Mouse (Mus musculus): ENCODE measurements around the gene Adamtsl4. TPM values are rescaled to one million over a fixed set of nuclear protein-coding genes. Genes with fewer than 3 reads are reported as not detected.
A peak's percentile ranks its signal among the peaks of the same experiment; 100 is the strongest.

Gene Adamtsl4
- total and polyA plus RNA-seq, 2 experiments from 2014 or later: 1.0 to 1.4 TPM

GRCm38 (mm10) chr3:95648016-95648415, 39.7 kb downstream of the Adamtsl4 start:
- whole genome bisulfite sequencing: 92% methylated on average over 5 of the region's 5 CpGs
- no peak for TF ChIP-seq CTCF (IDR thresholded peaks at IDR 0.05)
- H3K4me1 ChIP-seq (ENCODE audit: insufficient read depth, low read length): no peaks in the 10 kb centered on the region
- H3K9ac ChIP-seq (replicated peaks; ENCODE audit: low read length, poor library complexity, severe bottlenecking): no peak overlapping the region
- no peaks in the 10 kb centered on the region for H3K9me3 ChIP-seq (ENCODE audit: low read length)
- no peaks in the 10 kb centered on the region for H3K36me3 ChIP-seq (ENCODE audit: insufficient read depth, low read length)
- no peak overlapping the region for H3K27ac ChIP-seq (ENCODE audit: low read depth, low read length)
- ATAC-seq (ENCODE audit: low FRiP score) (no peak), DNase-seq (ENCODE audit: low spot score) (no peak)
- no peak overlapping the region for H3K4me2 ChIP-seq (ENCODE audit: low read depth, low read length, poor library complexity, severe bottlenecking)
- H3K27me3 ChIP-seq (ENCODE audit: insufficient read depth, low read length): no peaks in the 10 kb centered on the region
- H3K4me3 ChIP-seq (ENCODE audit: low read depth, low read length): no peak overlapping the region

- Histone ChIP-seq H3K4me3 (ENCODE audit: low read depth, low read length) (no peak overlapping the region), H3K9ac (replicated peaks; ENCODE audit: low read length, poor library complexity, severe bottlenecking) (no peak overlapping the region), H3K4me2 (ENCODE audit: low read depth, low read length, poor library complexity, severe bottlenecking) (no peak overlapping the region), H3K27me3 (ENCODE audit: insufficient read depth, low read length) (no peaks in the 10 kb centered on the region), H3K4me1 (ENCODE audit: insufficient read depth, low read length) (no peaks in the 10 kb centered on the region), H3K36me3 (ENCODE audit: insufficient read depth, low read length) (no peaks in the 10 kb centered on the region), H3K27ac (ENCODE audit: low read depth, low read length) (no peak overlapping the region), H3K9me3 (ENCODE audit: low read length) (no peaks in the 10 kb centered on the region)
- DNase-seq (ENCODE audit: low spot score) (no peak), ATAC-seq (ENCODE audit: low FRiP score) (no peak)
- WGBS: 72% methylated on average over 10 of the region's 10 CpGs
- TF ChIP-seq CTCF (IDR thresholded peaks at IDR 0.05): no peak
Observed at GRCm38 (mm10) chr3:95645313-95646235, 42.1 kb downstream of the Adamtsl4 start.

GRCm38 (mm10) chr3:95643097-95643496, 44.6 kb downstream of the Adamtsl4 start:
- WGBS: 91% methylated on average over 7 of the region's 7 CpGs

GRCm38 (mm10) chr3:95639694-95640093, 48.0 kb downstream of the Adamtsl4 start:
- Histone ChIP-seq H3K9ac (replicated peaks; ENCODE audit: low read length, poor library complexity, severe bottlenecking) (no peak overlapping the region), H3K27ac (ENCODE audit: low read depth, low read length) (no peak overlapping the region), H3K4me1 (ENCODE audit: insufficient read depth, low read length) (no peaks in the 10 kb centered on the region), H3K27me3 (ENCODE audit: insufficient read depth, low read length) (no peaks in the 10 kb centered on the region), H3K4me2 (ENCODE audit: low read depth, low read length, poor library complexity, severe bottlenecking) (no peak overlapping the region), H3K9me3 (ENCODE audit: low read length) (no peaks in the 10 kb centered on the region), H3K4me3 (ENCODE audit: low read depth, low read length) (no peak overlapping the region), H3K36me3 (ENCODE audit: insufficient read depth, low read length) (peaks cover 19% of the 10 kb centered on the region; the same call in 1 of the 2 replicates)
- TF ChIP-seq CTCF (IDR thresholded peaks at IDR 0.05): 0 out of 2 replicates have a peak, but pooled peaks have one; percentile 20
- DNase-seq (ENCODE audit: low spot score): no peak
- no peak for ATAC-seq (ENCODE audit: low FRiP score)
- 100% methylated on average over 1 of the region's 1 CpGs for WGBS

More at GRCm38 (mm10) chr3:95643097-95643496, 44.6 kb downstream of the Adamtsl4 start:
- no peaks in the 10 kb centered on the region for H3K27me3 ChIP-seq (ENCODE audit: insufficient read depth, low read length)
- H3K4me1 ChIP-seq (ENCODE audit: insufficient read depth, low read length): no peaks in the 10 kb centered on the region
- ATAC-seq (ENCODE audit: low FRiP score): no peak
- no peak overlapping the region for H3K4me3 ChIP-seq (ENCODE audit: low read depth, low read length)
- DNase-seq (ENCODE audit: low spot score): no peak
- H3K36me3 ChIP-seq (ENCODE audit: insufficient read depth, low read length): no peaks in the 10 kb centered on the region
- no peak overlapping the region for H3K9ac ChIP-seq (replicated peaks; ENCODE audit: low read length, poor library complexity, severe bottlenecking)
- H3K9me3 ChIP-seq (ENCODE audit: low read length): no peaks in the 10 kb centered on the region
- no peak overlapping the region for H3K4me2 ChIP-seq (ENCODE audit: low read depth, low read length, poor library complexity, severe bottlenecking)
- no peak overlapping the region for H3K27ac ChIP-seq (ENCODE audit: low read depth, low read length)
- no peak for TF ChIP-seq CTCF (IDR thresholded peaks at IDR 0.05)

- H3K9ac ChIP-seq (replicated peaks; ENCODE audit: low read length, poor library complexity, severe bottlenecking): no peak overlapping the region
- H3K36me3 ChIP-seq (ENCODE audit: insufficient read depth, low read length): peaks cover 46% of the 10 kb centered on the region; the same call in 1 of the 2 replicates
- no peak overlapping the region for H3K27ac ChIP-seq (ENCODE audit: low read depth, low read length)
- ATAC-seq (ENCODE audit: low FRiP score) (no peak), DNase-seq (ENCODE audit: low spot score) (no peak)
- no peak overlapping the region for H3K4me2 ChIP-seq (ENCODE audit: low read depth, low read length, poor library complexity, severe bottlenecking)
- H3K27me3 ChIP-seq (ENCODE audit: insufficient read depth, low read length): no peaks in the 10 kb centered on the region
- no peak overlapping the region for H3K4me3 ChIP-seq (ENCODE audit: low read depth, low read length)
- WGBS: 85% methylated on average over 4 of the region's 4 CpGs
- H3K4me1 ChIP-seq (ENCODE audit: insufficient read depth, low read length): no peaks in the 10 kb centered on the region
- TF ChIP-seq CTCF (IDR thresholded peaks at IDR 0.05): no peak
- no peaks in the 10 kb centered on the region for H3K9me3 ChIP-seq (ENCODE audit: low read length)
Observed at GRCm38 (mm10) chr3:95636072-95636471, 51.6 kb downstream of the Adamtsl4 start.

- H3K4me1 ChIP-seq (ENCODE audit: insufficient read depth, low read length): no peaks in the 10 kb centered on the region
- ATAC-seq (ENCODE audit: low FRiP score): no peak
- H3K36me3 ChIP-seq (ENCODE audit: insufficient read depth, low read length): peaks cover 50% of the 10 kb centered on the region; the same call in 1 of the 2 replicates
- no peak for DNase-seq (ENCODE audit: low spot score)
- no peaks in the 10 kb centered on the region for H3K27me3 ChIP-seq (ENCODE audit: insufficient read depth, low read length)
- H3K4me2 ChIP-seq (ENCODE audit: low read depth, low read length, poor library complexity, severe bottlenecking): no peak overlapping the region
- H3K9me3 ChIP-seq (ENCODE audit: low read length): no peaks in the 10 kb centered on the region
- no peak overlapping the region for H3K9ac ChIP-seq (replicated peaks; ENCODE audit: low read length, poor library complexity, severe bottlenecking)
- 80% methylated on average over 4 of the region's 4 CpGs for WGBS
- no peak overlapping the region for H3K27ac ChIP-seq (ENCODE audit: low read depth, low read length)
- no peak overlapping the region for H3K4me3 ChIP-seq (ENCODE audit: low read depth, low read length)
- no peak for TF ChIP-seq CTCF (IDR thresholded peaks at IDR 0.05)
Observed at GRCm38 (mm10) chr3:95635636-95636035, 52.1 kb downstream of the Adamtsl4 start.

Data from midbrain, postnatal 0 days (tissue).